Mouse (Mus musculus) embryonic fibroblast, embryonic 13.5 days (primary cell): ENCODE data around the gene Tas1r1.

ENCODE experiments used
- CTCF ChIP-seq: IDR thresholded peaks from 2 replicates; pipeline ENCODE4 v1.5.1; 2011; ENCODE audit warnings: mild to moderate bottlenecking, control low read depth, low read length, moderate library complexity, borderline replicate concordance; ENCODE audit not compliant: insufficient read depth
- POLR2A ChIP-seq: IDR thresholded peaks from 2 replicates; pipeline ENCODE4 v1.6.1; 2011; ENCODE audit warnings: low read depth, mild to moderate bottlenecking, control low read depth, low read length, moderate library complexity

DNA sequence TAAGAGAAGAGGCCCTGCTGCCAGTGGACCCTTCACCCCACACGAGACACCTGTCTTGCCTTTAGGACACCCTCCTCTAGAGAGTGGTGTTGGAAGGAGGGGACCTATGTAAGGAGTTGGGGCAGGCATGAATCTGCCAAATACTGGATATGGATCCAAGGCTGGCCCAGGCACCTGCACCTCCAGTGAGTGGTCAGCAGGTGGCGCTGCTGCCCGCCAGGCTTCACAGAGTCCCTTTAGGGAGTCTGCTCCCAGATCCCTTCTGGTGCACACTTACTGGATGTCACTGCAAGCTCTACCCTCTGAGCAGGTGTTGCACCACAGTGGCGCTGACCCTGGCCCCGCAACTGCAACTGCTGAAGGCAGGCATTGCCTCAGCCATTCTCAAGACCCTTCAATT is 57.0 kb downstream of the Tas1r1 start:
- TF ChIP-seq POLR2A = no peak
- peak; percentile 98 for TF ChIP-seq CTCF
